Mouse (Mus musculus) mesoderm, embryonic 11.5 days (tissue): ENCODE measurements around the gene Acot8.

Experiments
- DNase-seq: peaks from one replicate; pipeline ENCODE4 v3.0.0-alpha.2; 2012; ENCODE audit warnings: low read depth, low spot score

Gene Acot8

GRCm38 (mm10) chr2:164804533-164805331, at the start of gene Acot8, which contains the start of gene Zswim3:
TSS of gene Acot8 (minus strand) at chr2:164804882.
TSS of gene Zswim3 (plus strand) at chr2:164805098.
- DNase-seq: peak; percentile 99

DNA sequence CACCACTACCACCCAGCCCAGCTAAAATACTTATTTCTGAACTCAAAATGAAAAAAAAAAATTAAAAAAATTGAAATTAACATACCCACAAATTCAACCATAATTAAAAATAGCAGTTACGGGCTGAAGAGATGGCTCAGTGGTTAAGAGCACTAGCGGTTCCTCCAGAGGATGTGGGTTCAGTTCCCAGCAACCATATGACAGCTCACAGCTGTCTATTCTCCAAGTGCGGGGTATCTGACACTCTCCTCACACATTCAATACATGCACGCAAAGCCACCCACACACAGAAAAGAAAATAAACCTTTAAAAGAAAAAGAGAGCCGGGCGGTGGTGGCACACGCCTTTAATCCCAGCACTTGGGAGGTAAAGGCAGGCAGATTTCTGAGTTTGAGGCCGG, 45.4 kb upstream of the Acot8 start:
- DNase-seq: no peak

- no peak for DNase-seq
Observed at GRCm38 (mm10) chr2:164845782-164846181, 41.1 kb upstream of the Acot8 start.

GRCm38 (mm10) chr2:164835164-164835563, 30.5 kb upstream of the Acot8 start:
- DNase-seq: no peak

- DNase-seq: no peak
Observed at GRCm38 (mm10) chr2:164834531-164834930, 29.8 kb upstream of the Acot8 start.

DNA sequence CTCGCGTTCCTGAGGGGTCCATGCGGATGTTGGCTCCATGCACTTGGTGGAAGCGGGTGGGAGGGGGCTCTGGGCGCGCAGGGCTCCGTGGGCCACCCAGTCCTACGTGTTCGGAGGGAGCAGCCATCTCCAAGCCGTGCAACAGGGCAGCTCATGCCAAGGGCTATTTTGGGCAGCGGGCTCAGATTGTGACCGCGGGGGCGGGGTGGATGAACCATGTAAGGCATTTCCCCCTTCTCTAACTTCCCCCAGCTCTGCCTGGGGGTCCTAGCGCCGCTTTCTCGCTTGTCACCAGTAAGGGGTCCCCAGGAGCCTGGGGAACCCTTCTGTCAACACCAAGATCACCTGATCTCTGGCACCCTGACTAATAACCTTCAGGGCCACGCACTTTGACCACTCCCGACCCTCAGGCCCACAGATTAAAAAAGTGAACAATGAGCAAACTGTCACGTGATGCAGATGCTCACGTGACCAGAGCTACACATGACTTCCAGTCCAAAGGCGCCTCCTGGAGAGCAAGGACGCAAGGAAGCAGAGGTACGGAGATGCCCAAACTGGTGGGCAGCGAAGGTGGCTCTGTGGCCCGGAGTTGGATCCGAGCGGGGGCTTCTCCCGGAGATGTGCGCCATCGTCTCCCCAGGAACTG, 28.8 kb upstream of the Acot8 start, which contains the start of gene Neurl2:
Neurl2 (minus strand) TSS at position 143 of the 646 bp plus-strand sequence.
- peak; percentile 100 for DNase-seq

DNA sequence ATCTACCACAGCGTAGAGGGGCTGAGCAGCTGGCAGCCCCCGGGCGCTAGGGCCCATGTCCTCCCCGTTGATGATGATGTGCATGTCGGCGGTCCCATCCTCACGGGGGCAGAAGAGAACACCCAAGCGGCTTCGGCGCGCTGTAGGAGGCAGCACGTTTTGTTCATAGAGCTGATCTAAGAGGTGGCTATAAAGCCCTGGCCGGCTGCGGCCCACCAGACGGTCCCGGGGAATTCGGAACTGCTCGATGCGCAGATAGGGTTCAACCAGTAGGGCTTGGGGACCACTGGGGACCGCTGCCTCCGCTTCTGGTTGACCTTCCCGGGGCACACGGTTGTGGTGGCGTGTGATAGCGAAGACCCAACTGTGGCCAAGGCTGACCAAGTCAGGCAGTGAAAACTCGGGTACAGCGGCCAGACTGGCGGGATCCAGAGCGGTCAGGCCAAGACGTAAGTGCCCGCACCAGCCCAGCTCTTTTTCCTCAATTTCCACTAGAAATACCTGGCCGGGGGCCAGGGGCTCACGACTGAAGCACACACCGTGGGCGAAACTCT, 28.1 kb upstream of the Acot8 start, which contains the start of gene Ctsa:
Ctsa (plus strand) TSS at position 126 of the 554 bp plus-strand sequence.
- DNase-seq: peak; percentile 77

- no peak for DNase-seq
Observed at GRCm38 (mm10) chr2:164832032-164832747, 27.5 kb upstream of the Acot8 start.

DNA sequence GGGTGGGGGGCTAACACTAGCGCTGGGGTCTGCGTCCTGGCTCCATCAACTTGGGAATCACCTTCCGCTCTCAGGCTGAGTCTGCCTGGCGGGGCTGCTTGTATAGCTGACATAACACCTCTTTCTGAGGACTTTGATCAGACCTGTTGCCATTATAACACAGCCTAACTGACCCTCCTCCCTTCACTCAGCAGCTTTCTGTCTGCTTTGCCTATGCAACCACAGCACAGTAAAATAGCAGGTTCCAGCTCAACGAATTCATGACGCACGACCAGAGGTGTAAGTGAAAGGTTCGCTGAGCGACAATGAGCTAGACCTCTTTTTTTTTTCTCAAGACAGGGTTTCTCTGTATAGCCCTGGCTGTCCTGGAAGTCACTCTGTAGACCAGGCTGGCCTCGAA, 26.3 kb upstream of the Acot8 start:
- no peak for DNase-seq

GRCm38 (mm10) chr2:164829090-164829489, 24.4 kb upstream of the Acot8 start:
- DNase-seq: no peak

GRCm38 (mm10) chr2:164828437-164828836, 23.8 kb upstream of the Acot8 start, which contains the start of gene Spata25:
TSS of gene Spata25 (minus strand) at chr2:164828537.
- no peak for DNase-seq

DNA sequence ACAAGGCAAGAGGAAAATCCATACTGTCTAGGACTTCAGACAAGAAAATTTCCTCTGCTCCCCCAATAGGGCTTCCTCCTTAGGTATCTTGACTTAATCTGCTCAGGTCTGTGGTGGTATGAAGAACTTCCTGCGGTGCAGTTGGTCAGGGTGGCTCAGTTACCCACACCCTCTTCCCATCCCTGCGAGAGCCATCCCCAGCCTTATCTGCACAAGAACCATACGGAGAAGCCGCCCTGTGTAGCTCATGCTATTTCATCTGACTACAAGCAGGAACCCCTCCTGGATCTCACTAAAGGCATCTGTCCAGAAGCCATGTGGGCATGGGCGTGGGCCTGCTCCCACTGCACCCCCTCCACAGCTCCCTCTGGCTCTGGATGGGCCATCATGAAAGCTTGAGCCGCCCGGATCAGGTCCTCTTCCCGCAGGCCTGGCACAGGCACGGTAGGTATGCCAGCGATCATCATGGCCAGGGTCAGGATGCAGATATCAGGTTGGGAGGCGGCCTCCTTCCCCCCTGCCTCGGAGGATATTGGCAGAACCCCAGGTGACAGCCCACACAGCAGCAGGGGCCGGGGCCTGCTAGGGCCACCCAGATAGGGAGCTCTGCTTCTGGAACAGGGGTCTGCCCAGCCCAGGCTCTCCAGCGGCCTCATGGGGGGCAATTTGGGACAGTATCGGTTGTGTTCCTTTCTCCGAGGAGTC, 22.6 kb upstream of the Acot8 start:
- DNase-seq: no peak

DNA sequence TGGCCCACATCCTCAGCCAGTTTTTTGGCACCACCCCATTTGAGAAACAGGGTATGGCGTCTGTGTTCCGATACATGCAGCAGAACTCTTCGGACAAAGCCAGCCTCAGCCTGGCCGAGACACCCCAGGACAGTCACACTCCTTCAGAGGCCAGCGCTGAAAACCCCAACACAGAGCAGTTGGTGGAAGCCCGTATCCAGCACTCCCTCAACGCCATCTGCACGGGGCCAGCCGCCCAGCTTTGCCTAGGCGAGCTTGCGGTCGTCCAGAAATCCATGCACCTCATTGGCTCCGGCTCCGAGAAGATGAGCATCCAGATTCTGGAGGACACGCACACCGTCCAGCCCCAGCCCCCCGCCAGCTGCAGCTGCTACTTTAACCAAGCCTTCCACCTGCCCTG, 20.8 kb upstream of the Acot8 start:
- DNase-seq: no peak

GRCm38 (mm10) chr2:164823969-164824368, 19.3 kb upstream of the Acot8 start:
- no peak for DNase-seq

GRCm38 (mm10) chr2:164823181-164823585, 18.5 kb upstream of the Acot8 start:
- peak; percentile 48 for DNase-seq

DNA sequence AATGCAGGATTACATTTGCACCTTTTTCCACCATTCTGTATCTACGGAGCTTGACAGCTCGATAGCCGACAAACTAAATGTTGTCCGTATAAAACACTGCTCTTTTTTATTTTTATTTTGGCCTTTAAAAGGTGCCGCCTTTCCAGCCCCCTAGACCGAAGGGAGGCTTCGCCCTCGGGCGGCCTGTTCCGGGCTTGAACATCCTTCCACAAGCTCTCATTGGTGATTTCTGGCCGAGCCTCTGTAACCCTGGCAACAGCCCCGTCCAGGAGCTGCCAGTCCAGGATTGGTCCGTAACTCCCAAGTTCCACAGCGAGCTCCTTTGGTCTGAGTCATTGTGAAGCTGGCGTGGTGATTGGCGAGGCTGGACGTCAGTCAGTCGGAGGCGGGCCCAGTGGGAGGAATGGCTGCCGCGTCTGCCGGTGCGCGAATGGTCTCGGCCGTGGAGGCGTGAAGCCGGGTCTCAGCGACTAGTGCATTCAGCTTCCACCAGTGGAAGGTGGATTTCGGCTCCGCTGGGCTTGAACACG, 18.0 kb upstream of the Acot8 start, which contains the start of gene Zswim1:
Zswim1 (plus strand) TSS at position 51 of the 530 bp plus-strand sequence.
- DNase-seq: peak; percentile 98

DNA sequence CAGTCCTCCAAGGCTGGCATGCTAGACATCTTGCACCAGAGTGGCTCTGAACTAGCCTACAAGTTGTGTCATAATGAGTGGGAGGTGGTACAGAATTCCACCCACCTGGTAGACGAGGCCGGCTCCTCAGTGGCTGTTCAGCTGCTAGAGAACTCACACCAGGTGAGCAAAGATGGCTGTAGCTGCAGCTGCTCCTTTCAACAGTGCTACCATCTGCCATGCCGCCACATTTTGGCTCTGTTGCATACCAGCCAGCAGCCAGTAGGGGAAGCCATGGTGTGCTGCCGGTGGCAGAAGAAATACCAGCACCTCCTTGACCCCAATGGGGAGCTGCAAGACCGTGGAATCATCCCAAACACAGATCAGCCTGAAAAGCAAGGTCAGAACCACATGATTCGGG, 16.4 kb upstream of the Acot8 start:
- DNase-seq: no peak

DNA sequence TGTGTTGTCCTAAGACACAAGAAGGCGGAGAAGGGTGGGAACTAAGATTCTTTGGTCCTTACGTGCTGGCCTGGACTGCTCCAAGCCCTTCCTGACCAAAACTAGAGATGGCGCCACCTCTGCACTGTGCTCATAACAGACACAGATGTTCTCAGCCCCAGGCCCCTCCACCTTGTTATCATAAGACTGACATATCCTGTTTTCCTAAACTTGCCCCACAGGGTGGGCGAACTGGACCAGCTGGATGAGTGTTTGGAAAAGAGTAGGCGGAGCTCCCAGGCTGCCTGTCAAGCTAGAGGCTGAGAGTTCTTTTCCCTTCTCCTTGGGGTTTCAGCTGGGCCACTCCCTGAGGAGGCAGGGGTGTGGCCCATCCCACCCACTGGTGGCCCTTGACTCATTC, 13.0 kb upstream of the Acot8 start:
- DNase-seq: peak; percentile 49

- no peak for DNase-seq
Observed at GRCm38 (mm10) chr2:164817206-164817605, 12.5 kb upstream of the Acot8 start.

DNA sequence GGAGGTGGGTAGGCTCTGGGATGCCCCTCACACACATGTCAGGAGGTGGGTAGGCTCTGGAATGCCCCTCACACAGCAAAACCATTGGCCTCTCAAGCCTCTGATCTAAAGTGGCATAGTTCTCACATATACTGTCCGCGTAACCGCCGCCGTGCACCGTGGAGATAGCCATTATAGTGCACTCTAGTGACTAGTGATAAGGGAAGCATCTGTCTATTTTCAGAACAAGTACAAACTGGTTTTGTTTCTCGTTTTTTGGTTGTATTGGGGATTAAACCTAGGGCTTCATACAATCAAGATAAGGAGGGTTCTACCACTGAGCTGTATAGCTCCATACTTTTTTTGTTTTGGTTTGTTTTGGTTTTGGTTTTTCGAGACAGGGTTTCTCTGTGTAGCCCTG, 11.1 kb upstream of the Acot8 start:
- DNase-seq: no peak

DNA sequence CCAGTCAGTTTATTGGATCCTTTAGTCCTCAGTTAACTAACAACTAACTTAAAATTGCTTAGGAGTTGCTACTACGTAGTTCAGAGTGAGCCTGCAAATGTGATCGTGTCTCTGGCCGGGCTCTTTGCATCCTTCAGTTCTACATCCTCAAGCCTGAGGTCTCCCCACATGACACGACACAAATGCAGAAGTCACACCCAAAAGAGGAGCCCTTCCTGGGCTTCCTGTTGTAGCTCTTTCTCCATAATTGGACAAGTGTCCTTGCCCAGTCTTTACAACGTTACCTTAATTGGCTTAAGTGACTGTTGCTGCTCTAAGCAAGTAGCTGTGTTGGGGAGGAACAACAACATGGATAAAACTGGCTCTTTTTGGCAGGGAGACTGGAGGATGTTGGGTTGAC, 10.7 kb upstream of the Acot8 start:
- DNase-seq: no peak
